ENCODE assay signal across 8 mouse cellular contexts in the genomic region with DNA sequence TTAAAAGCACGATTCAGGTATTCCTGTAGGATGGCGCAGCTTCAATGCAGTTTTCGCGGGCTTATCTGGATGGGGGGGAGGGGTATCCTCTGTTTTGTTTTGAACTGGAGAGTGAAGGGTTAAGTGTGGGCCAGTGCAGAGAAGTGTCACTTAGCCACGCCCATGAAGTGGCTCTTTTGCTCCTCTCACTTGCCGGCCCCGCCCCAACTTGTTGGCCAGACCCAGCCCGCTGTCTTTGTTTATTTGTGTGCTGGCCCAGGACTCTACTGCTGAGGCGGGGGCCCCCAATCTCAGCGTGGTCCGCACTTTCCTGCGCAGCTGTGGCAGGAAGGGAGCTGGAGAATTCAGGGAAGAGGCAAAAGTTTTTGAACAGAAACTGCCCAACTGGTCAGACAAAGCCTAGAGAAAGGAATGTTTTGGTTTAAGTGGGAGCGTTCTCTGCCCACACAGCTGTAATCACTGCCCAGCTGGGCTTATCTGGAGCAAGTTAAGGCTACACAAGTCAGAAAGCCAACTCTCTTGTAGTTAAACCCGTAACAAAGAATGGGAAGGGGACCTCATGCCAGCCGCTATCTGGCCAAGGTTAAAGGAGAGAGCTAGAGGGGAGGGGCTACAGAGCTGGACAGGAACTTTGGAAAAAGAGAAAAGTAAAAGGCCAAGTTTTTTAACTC. TPM values are rescaled to one million over a fixed set of nuclear protein-coding genes. Genes with fewer than 3 reads are reported as not detected.
DNase-seq lines count a peak whose midpoint lies in the region; ATAC-seq lines count a peak whose summit lies in the region.
"Had no signal": no experiment of that assay in that cellular context is flagged by ENCODE, and none has a peak within 500 bp of the region (broad histone marks: within the 10 kb centered on the region; RNA-seq: fewer than 3 reads in every experiment).

No protein-coding gene starts in this region.

- 0 out of 2 replicates have a peak overlapping the region, but pooled peaks have one; percentile 32 for H3K27ac ChIP-seq in heart, embryonic 13.5 days (replicated peaks)
- H3K27ac ChIP-seq in limb, embryonic 13.5 days, result no peak overlapping the region
- H3K27ac ChIP-seq in neural tube, embryonic 13.5 days (replicated peaks), result no peak overlapping the region
- H3K27ac ChIP-seq: liver, embryonic 14.5 days had no signal

- peak overlapping the region; percentile 37 for H3K4me3 ChIP-seq in heart, embryonic 13.5 days
- H3K4me3 ChIP-seq in limb, embryonic 13.5 days, result peak overlapping the region; percentile 29
- no peak overlapping the region for H3K4me3 ChIP-seq in neural tube, embryonic 13.5 days

- DNase-seq in R1 (ENCODE audit: low read depth, low spot score), result peak; percentile 76
- DNase-seq in c-Kit-positive CD71-positive TER-119-negative erythroid progenitor cells, embryonic 14.5 days (ENCODE audit: low read depth), result peak; percentile 16
- no peak for DNase-seq in ovary, adult 18-20 months (ENCODE audit: low spot score)

- H3K36me3 ChIP-seq in heart, embryonic 13.5 days, result no peaks in the 10 kb centered on the region
- no peaks in the 10 kb centered on the region for H3K36me3 ChIP-seq in limb, embryonic 13.5 days
- no peaks in the 10 kb centered on the region for H3K36me3 ChIP-seq in neural tube, embryonic 13.5 days

- H3K4me1 ChIP-seq in heart, embryonic 13.5 days, result no peaks in the 10 kb centered on the region
- no peaks in the 10 kb centered on the region for H3K4me1 ChIP-seq in limb, embryonic 13.5 days
- no peaks in the 10 kb centered on the region for H3K4me1 ChIP-seq in neural tube, embryonic 13.5 days (replicated peaks)

- ATAC-seq in heart, embryonic 13.5 days (ENCODE audit: extremely low read depth, insufficient number of reproducible peaks, low FRiP score, low TSS enrichment), result no peak; the same call in 1 of the 2 replicates
- ATAC-seq in limb, embryonic 13.5 days (ENCODE audit: low FRiP score, low read depth), result peak; percentile 84
- peak; percentile 74; the same call in 1 of the 2 replicates for ATAC-seq in neural tube, embryonic 13.5 days (ENCODE audit: low read depth)
- ATAC-seq in monocyte, adult 5-6 weeks (replicated peaks; ENCODE audit: insufficient number of reproducible peaks, low FRiP score, low TSS enrichment, poor library complexity, severe bottlenecking), result no peak

- H3K9ac ChIP-seq in heart, embryonic 13.5 days, result no peak overlapping the region
- no peak overlapping the region for H3K9ac ChIP-seq in limb, embryonic 13.5 days
- H3K9ac ChIP-seq in neural tube, embryonic 13.5 days, result no peak overlapping the region
- H3K9ac ChIP-seq: liver, embryonic 14.5 days had no signal

- H3K9me3 ChIP-seq in heart, embryonic 13.5 days, result no peaks in the 10 kb centered on the region
- no peaks in the 10 kb centered on the region for H3K9me3 ChIP-seq in limb, embryonic 13.5 days
- H3K9me3 ChIP-seq in neural tube, embryonic 13.5 days, result no peaks in the 10 kb centered on the region

- no peaks in the 10 kb centered on the region for H3K27me3 ChIP-seq in heart, embryonic 13.5 days (replicated peaks)
- H3K27me3 ChIP-seq in limb, embryonic 13.5 days, result no peaks in the 10 kb centered on the region
- no peaks in the 10 kb centered on the region for H3K27me3 ChIP-seq in neural tube, embryonic 13.5 days

- H3K4me2 ChIP-seq in heart, embryonic 13.5 days, result peak overlapping the region; percentile 55
- H3K4me2 ChIP-seq in limb, embryonic 13.5 days (replicated peaks), result peak overlapping the region; percentile 54
- H3K4me2 ChIP-seq in neural tube, embryonic 13.5 days, result peak overlapping the region; percentile 34

- 0% methylated on average over 14 of the region's 15 CpGs for WGBS in heart, embryonic 13.5 days
- 0% methylated on average over 8 of the region's 15 CpGs for WGBS in limb, embryonic 13.5 days
- WGBS in neural tube, embryonic 13.5 days, result 0% methylated on average over 10 of the region's 15 CpGs

RNA-seq across cellular contexts. Expression of a gene that starts 9.3 kb away (rescaled TPM):
- polyA plus RNA-seq in heart, embryonic 13.5 days (2015; fragmentation: Nextera tagmentation; extraction: Ambion mirVana), result not detected in 2 replicates
- polyA plus RNA-seq in limb, embryonic 13.5 days (2015; fragmentation: Nextera tagmentation; extraction: Ambion mirVana), result not detected in 2 replicates
- polyA plus RNA-seq in neural tube, embryonic 13.5 days (2015; fragmentation: Nextera tagmentation; extraction: Ambion mirVana), result 0.06 TPM in 1 of 2 replicates, not detected in the other
- not detected in 3 replicates for total RNA-seq in monocyte, adult 5-6 weeks (2017)
- polyA plus RNA-seq: liver, embryonic 14.5 days had no signal

RNA-seq across cellular contexts. Expression of a gene that starts 11.9 kb away (rescaled TPM):
- polyA plus RNA-seq in heart, embryonic 13.5 days (2015; fragmentation: Nextera tagmentation; extraction: Ambion mirVana), result not detected in 2 replicates
- not detected in 2 replicates for polyA plus RNA-seq in limb, embryonic 13.5 days (2015; fragmentation: Nextera tagmentation; extraction: Ambion mirVana)
- polyA plus RNA-seq in neural tube, embryonic 13.5 days (2015; fragmentation: Nextera tagmentation; extraction: Ambion mirVana), result not detected in 2 replicates
- not detected in 3 replicates for total RNA-seq in monocyte, adult 5-6 weeks (2017)

Comparison
In these comparisons a context has a peak if more than half of its experiments do, and no peak if none do; other contexts are left out.
1. ATAC-seq: peak in limb, embryonic 13.5 days (single experiment) and neural tube, embryonic 13.5 days (single experiment); none in heart, embryonic 13.5 days (single experiment) and monocyte, adult 5-6 weeks (single experiment).
2. Peak in every context shown above with its lines, with median percentiles within 50 percentile points of each other: H3K4me2 ChIP-seq.